Mouse (Mus musculus) central nervous system, embryonic 18 days (tissue): ENCODE data around the gene Smg9. TPM values are rescaled to one million over a fixed set of nuclear protein-coding genes. Genes with fewer than 3 reads are reported as not detected.

Experiments used
- polyA plus RNA-seq: library from polyadenylated mRNA; depleted of rRNA; stranded (reverse); fragments of >200 nt; gene quantifications from 2 replicates; pipeline ENCODE4 v1.2.3, GENCODE M21; 2012; rRNA removed

The Smg9 gene
- polyA plus RNA-seq, result 51.8 and 59.2 TPM in 2 replicates

DNA sequence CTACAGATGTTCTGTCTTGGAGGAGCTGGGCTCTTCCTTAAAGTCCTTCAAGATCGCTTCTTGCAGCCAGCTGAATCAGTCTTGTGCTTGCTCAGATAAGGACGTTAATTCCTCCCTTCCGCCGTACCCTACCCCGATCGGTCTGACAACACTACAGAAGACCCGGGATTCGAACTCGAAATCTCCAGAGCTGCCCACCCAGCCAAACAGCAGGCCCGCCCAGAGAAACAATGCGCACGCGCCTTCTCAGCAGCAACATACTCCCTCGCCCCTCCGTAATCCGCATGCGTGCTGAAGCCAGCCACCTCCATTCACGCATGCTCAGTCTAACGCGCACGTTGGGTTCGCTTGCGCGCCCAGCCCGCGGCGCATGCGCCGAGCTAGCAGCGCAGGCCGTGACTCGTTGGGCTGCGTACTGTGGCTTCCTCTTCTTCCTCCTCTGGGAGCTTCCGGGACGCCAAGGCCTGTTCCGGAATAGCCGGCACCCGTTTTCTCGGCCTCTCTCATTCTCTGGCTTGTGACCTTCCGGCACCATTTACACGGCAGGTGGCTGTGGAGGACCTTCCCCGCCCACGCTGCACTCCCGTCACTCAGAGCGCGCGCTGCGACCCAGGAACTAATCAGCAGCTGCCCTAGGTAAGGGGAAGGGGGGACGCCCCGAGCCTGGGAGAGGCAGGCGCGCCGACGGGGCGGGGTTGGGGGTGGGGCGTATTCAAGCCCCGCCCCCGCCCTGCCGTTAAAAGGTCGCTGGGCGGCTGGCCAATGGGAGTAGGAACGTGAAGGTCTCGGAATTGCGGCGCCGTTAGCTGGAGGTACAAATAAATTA, at the start of gene Smg9:
Smg9 (plus strand) TSS at position 364 of the 826 bp plus-strand sequence.

DNA sequence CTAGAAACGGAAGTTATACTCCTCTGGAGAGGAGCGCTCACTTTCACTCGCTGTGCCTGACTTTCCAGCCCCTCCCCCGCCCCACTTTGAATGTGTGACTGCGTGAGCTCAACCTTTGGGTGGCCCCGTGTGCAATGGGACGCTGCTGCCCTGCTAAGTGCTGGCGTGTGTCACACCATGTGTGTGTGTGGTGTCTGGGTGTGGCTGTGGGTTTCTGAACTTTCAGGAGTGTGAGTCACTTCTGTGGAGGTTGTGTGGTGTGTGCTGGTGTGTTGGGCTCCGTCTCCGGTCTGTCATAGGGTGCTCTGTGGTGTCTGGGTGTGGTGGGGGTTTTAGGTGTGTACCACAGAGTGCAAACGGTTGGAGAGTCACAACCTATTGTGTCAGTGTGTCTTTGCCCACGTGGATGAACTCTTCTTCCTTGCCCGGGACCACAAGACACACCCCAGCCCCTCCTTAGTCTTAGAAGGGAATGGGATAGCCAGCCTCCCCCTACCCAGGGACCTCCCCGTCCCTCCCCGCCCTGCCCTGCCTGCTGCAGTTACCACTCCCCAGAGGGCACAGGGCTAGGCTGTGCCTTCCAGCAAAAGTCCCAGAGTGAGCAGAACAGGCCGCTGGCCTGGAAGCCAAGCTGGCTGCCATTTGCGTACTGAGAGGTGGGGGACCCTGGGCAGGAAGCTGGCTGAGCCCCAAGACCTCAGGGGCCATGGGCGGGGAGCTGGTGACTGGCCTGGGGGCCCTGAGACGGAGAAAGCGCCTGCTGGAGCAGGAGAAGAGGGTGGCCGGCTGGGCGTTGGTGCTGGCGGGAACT, 29.5 kb upstream of the Smg9 start, which contains the start of gene Kcnn4:
Kcnn4 (plus strand) TSS at position 533 of the 811 bp plus-strand sequence.

DNA sequence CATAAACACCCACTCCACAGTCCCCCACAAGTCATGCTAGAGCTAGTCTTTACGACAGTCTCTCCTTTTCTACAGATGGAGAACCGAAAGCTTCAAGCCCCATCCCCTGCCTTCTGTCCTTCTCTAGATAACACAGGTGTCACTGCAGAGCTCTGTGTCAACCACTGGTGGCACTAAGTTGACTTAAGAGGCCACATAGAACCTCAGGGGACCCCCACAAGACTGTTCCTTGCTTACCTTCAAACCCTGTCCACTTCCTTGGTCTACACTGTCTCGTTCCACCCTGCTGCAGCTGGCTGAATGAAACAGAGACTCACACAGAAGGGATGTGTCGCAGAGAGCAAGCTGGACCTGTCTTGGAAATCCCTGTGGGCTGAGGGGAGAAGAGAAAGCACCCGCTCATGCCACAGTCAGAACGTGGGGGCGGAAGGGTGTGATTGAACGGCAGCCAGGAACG, 52.5 kb downstream of the Smg9 start, which contains the start of gene Irgc1:
Irgc1 (minus strand) TSS at position 443 of the 457 bp plus-strand sequence.

GRCm38 (mm10) chr7:24462388-24463319, 63.2 kb downstream of the Smg9 start, which contains the start of gene Plaur:
Plaur (plus strand) TSS chr7:24462484.

Other genes with a start within 250 kb of the Smg9 start
- gene Zfp114, start 224.6 kb upstream of the Smg9 start, polyA plus RNA-seq, result 2.6 and 2.9 TPM in 2 replicates
- gene Zfp111, start 188.2 kb upstream of the Smg9 start, polyA plus RNA-seq, result 4.1 and 4.3 TPM in 2 replicates
- 4.9 and 5.0 TPM in 2 replicates for gene Zfp109, start 162.1 kb upstream of the Smg9 start, polyA plus RNA-seq
- gene Zfp108, start 144.8 kb upstream of the Smg9 start, polyA plus RNA-seq, result 4.7 and 5.5 TPM in 2 replicates
- 8.3 and 8.5 TPM in 2 replicates for gene Zfp93, start 129.2 kb upstream of the Smg9 start, polyA plus RNA-seq
- gene Zfp61, start 98.4 kb upstream of the Smg9 start, polyA plus RNA-seq, result 38.1 and 39.7 TPM in 2 replicates
- gene Zfp94, start 83.0 kb upstream of the Smg9 start, polyA plus RNA-seq, result 24.7 and 24.9 TPM in 2 replicates
- gene Tescl, start 65.7 kb upstream of the Smg9 start, polyA plus RNA-seq, result 0.13 and 0.32 TPM in 2 replicates
- 0.03 and 0.09 TPM in 2 replicates for gene Lypd5, start 50.4 kb upstream of the Smg9 start, polyA plus RNA-seq
- 1.1 and 1.7 TPM in 2 replicates for gene Kcnn4, start 29.4 kb upstream of the Smg9 start, polyA plus RNA-seq
- gene Irgc1, start 52.7 kb downstream of the Smg9 start, polyA plus RNA-seq, result 0.03 TPM in 1 of 2 replicates, not detected in the other
- 2.1 and 2.9 TPM in 2 replicates for gene Plaur, start 62.9 kb downstream of the Smg9 start, polyA plus RNA-seq
- gene Cadm4, start 82.4 kb downstream of the Smg9 start, polyA plus RNA-seq, result 224 and 262 TPM in 2 replicates
- 251 and 296 TPM in 2 replicates for gene Zfp428, start 107.4 kb downstream of the Smg9 start, polyA plus RNA-seq
- gene AC161166.1, start 112.8 kb downstream of the Smg9 start, polyA plus RNA-seq, result not detected in 2 replicates
- gene Irgq, start 131.1 kb downstream of the Smg9 start, polyA plus RNA-seq, result 49.9 and 58.8 TPM in 2 replicates
- 0.35 and 0.45 TPM in 2 replicates for gene Pinlyp, start 146.5 kb downstream of the Smg9 start, polyA plus RNA-seq
- gene Xrcc1, start 146.7 kb downstream of the Smg9 start, polyA plus RNA-seq, result 55.1 and 55.5 TPM in 2 replicates
- 25.1 and 27.8 TPM in 2 replicates for gene Ethe1, start 187.9 kb downstream of the Smg9 start, polyA plus RNA-seq
- gene Zfp575, start 188.0 kb downstream of the Smg9 start, polyA plus RNA-seq, result 6.4 and 9.3 TPM in 2 replicates
- gene Phldb3, start 211.1 kb downstream of the Smg9 start, polyA plus RNA-seq, result 0.12 and 0.34 TPM in 2 replicates
- gene Lypd3, start 236.9 kb downstream of the Smg9 start, polyA plus RNA-seq, result 0.72 and 3.7 TPM in 2 replicates